Mouse (Mus musculus) heart, postnatal 10 days (tissue): ENCODE measurements around the gene Esam. TPM values are rescaled to one million over a fixed set of nuclear protein-coding genes. Genes with fewer than 3 reads are reported as not detected.

Experiments
- DNase-seq, 2 experiments: peaks; one replicate each; pipeline ENCODE4 v3.0.0; 2021
- intact Hi-C: fragments of 180-260 bp; cut with DNase I; formaldehyde crosslinking; loops from one replicate; pipeline ENCODE4 v1.15.1; 2025
- total RNA-seq, 2 experiments: library from RNA; stranded (reverse); gene quantifications; 2 replicates each; pipeline ENCODE4 v1.2.3; 2021

The Esam gene
- total RNA-seq, 2 experiments from 2014 or later: 125 to 131 TPM

DNA sequence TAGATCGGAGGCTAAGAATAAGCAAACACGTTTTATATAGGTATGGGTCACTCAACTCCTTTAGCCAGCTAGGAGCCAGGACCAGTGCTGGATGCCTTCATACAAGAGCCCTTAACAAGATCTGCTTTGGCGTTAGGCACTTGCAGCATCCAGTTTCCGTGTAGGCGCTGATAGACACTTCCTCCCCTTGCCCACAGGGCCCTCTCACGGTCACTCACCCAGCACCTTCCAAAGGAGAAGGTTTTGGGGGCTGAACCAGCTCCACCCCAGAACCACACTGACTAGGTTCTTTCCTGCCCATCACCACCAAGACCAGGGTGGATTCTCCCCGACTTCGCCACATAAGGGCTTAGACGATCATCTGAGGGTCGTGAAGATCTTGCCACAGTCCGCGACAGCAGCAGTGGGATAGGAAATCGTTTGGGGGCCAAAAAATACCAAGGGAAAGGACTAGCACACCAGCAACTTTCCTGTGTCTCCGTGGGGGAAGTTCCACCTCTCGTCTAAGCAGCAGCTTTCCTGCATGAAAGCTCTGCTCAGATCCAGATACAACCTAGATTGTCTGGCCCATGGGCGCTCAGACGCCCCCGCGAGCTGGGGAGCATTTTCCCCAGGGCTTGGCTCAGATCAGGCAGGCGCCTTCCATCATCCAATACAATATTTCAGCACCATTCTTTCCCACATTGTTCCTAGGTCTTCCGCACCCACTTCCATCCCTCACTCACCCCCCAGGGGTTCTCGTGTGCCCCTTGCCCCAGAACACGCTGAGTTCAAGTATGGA, 24.1 kb downstream of the Esam start:
- DNase-seq: no peak

GRCm38 (mm10) chr9:37552536-37553293, 24.8 kb downstream of the Esam start, which contains the start of gene Nrgn:
Gene Nrgn, minus strand, starts transcription at chr9:37552904.
- DNase-seq: peak; percentile 86 to 87
- intact Hi-C loops: loop anchor here (5.0 kb wide), 1 partner anchor 60 kb away; the partner anchor contains the start of gene Spa17

More for the DNA sequence above, 24.1 kb downstream of the Esam start:
- intact Hi-C loops: loop anchor here (5.0 kb wide), 1 partner anchor 60 kb away; the partner anchor contains the start of gene Spa17

- no peak for DNase-seq
- intact Hi-C loops: loop anchor here (5.0 kb wide), 1 partner anchor 58 kb away; the partner anchor contains the start of gene Spa17
Observed at GRCm38 (mm10) chr9:37554279-37554678, 26.4 kb downstream of the Esam start.

DNA sequence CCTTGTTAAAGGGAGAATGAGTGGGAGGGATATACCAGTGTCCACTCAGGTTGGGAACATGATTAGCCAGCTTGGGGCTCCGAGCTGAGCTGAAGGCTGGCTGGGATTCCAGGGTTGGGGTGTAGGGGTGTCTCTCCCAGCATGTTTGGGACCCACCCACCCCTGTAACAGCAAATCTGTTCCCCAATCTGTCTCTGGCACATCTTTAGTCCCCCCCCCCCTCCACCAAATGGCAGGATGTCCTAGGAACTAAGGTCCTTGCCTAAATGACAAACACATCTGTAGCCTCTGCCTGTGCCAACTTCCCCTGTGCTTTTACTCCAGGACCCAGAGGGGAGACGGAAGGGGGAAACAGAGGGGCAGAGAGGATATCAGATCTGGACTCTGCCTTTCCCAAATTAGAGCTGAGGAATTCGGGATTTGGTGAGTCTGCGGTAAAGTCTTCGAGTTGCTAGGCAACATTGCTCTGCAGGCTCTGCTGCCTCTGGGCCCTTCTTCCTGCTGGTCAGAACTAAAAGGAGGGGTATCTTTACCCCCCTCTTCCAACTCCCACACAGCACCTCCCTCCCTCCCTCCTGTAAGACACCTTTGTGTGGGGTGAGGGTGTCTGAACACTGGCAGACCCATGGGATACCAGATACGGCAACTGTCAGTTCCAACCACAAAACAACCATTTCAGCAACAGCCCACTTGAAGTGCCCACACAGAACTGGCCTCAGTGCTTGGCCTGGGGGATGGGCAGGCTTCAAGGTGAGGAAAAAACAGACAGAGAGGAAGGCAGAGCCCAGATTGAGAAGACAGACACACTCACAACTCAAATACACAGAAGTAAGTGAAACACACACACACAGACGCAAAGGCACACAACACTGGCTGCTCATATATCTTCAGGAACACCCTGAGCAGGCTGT, 27.2 kb downstream of the Esam start, which contains the start of gene Siae:
TSS of gene Siae (plus strand) at position 861 of the 911 bp plus-strand sequence.
- intact Hi-C loops: loop anchor here (5.0 kb wide), 1 partner anchor 57 kb away; the partner anchor contains the start of gene Spa17
- DNase-seq: no peak

DNA sequence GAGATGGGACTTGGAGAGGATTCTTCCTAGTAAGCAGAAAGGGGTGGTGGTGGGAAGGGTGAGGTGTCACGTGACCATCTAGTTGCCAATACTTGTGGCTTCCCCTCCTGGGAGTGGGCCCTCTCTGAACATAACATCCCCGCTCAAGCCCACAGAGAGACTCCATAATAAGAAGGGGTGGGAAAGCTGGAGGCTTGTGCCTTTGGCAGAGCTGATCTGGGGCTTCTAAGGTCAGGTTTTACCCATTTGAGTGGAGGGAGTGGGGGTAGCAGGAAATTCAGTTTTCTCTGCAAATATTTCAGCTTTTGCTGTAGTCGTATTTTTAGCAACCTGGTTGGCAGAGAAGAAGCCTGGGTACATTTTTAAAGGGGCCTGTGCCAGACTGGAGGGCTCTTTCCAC, 28.5 kb downstream of the Esam start:
- no peak for DNase-seq
- intact Hi-C loops: no loop called here

- no peak for DNase-seq
- intact Hi-C loops: no loop called here
Observed at GRCm38 (mm10) chr9:37560617-37561016, 32.7 kb downstream of the Esam start.

DNA sequence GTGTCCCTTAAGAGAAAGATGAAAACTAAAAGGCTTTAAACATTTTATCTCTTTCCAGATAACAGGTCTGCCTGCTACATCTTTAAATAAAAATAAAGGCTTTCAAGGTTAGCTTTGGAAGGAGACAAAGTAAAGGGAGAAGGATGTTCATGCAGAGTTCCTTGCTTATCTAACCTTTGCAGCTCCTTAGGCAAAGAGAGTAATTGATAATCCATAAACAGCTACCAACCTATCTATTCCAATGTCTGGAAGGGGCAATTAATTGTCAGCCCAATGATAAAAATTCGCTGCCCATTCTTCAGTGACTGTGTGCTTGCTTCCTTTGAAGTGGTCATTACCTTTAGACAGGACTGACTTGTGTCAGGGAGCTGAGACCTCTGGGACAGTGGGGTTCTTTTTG, 35.9 kb downstream of the Esam start:
- intact Hi-C loops: no loop called here
- DNase-seq: no peak

- intact Hi-C loops: loop anchor here (5.0 kb wide), 1 partner anchor 45 kb away; the partner anchor contains the start of gene Spa17
- DNase-seq: no peak
Observed at GRCm38 (mm10) chr9:37567019-37567418, 39.1 kb downstream of the Esam start.

DNA sequence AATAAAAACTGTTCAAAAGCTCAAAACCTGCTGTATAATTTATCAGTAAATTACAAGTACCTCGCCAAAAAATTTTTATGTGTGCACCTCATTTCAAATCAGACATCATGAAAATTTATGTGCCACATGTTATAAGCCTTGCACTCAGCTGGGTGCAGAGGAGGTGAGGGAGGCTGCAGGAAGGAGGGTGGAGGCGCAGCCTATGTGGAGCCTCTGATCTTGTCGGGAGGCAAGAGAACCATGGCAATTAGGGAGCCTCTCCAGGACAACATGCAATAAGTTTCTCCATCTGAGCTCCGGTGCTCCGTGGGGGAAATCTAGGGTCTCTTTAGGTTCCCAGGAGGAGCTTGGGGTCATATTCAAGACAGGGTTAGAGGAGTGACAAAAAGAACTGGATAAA, 39.6 kb downstream of the Esam start:
- no peak for DNase-seq
- intact Hi-C loops: loop anchor here (5.0 kb wide), 1 partner anchor 45 kb away; the partner anchor contains the start of gene Spa17

DNA sequence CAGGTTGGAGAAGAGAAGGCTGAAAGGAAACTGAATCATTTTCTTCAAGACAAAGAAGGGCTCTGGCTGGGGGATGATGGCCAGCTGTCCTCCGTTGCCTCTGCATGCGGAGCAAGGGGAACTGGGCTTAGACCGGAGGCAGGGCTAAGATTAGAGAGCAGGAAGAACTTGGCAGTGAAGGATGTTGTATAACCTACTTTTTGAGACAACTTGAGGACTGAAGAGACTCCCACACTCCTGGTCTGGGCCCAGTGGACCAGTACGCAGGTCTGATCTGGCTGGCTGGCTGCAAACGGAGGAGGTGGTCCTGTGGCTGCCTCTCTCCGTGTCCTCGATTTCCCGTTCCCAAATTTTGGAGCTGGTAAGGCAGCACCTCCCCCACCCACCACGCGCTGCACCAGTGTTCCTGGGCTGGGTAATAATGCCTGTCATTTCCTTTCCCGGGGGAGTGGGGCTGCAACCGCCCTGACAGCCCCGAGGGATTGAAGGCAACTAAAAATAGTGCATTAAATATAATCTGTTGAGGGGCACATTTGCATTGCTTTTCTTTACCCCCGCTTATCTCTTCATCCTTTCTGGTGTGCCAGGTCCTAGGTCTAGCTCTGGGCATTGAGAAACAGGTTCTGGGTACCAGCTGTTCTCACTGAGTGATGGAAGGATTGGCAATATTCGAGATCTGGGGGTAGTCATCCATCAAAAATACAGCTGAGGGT, 40.2 kb downstream of the Esam start:
- DNase-seq: peak; percentile 53 to 59
- intact Hi-C loops: loop anchor here (5.0 kb wide), 1 partner anchor 44 kb away; the partner anchor contains the start of gene Spa17

- DNase-seq: peak in 1 of 2 experiments; percentile 25
- intact Hi-C loops: loop anchor here (5.0 kb wide), 1 partner anchor 44 kb away; the partner anchor contains the start of gene Spa17
Observed at GRCm38 (mm10) chr9:37568605-37569214, 40.8 kb downstream of the Esam start.

GRCm38 (mm10) chr9:37569231-37569835, 41.5 kb downstream of the Esam start:
- DNase-seq: no peak
- intact Hi-C loops: loop anchor here (5.0 kb wide), 1 partner anchor 43 kb away; the partner anchor contains the start of gene Spa17

DNA sequence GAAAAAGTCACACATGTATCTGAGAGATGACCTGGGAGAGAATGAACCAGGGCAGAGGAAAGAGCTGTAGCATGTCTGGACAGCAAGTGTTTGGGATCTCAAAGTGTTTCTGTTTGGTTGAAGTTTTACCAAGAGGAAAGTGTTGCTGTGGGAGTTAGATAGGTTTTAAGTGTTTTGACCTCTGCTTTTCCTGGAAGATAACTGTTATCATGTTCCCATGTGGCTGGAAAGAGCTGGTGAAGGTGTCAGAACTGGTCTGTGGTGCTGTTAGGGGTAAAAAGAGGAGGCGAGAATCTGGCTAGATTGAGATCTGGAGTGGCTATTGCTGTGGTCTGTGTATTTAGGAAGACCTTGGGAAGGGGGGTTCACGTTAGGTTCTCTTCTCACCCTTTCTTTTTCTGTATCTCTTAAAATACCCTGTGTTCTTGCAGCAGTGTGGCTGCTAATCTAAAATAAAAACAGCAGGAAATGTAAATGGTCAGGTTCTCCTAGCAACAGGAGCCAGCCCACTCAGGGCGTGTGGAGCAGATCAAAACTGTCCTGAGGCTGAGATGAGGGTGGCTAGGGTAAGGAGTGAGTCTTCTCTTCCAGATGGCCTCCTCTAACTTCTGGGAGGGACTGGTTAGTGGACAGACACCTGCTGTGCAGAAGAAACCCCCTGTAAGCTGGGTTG, 44.5 kb downstream of the Esam start:
- no peak for DNase-seq
- intact Hi-C loops: no loop called here

GRCm38 (mm10) chr9:37576436-37576930, 48.6 kb downstream of the Esam start:
- intact Hi-C loops: no loop called here
- DNase-seq: no peak

DNA sequence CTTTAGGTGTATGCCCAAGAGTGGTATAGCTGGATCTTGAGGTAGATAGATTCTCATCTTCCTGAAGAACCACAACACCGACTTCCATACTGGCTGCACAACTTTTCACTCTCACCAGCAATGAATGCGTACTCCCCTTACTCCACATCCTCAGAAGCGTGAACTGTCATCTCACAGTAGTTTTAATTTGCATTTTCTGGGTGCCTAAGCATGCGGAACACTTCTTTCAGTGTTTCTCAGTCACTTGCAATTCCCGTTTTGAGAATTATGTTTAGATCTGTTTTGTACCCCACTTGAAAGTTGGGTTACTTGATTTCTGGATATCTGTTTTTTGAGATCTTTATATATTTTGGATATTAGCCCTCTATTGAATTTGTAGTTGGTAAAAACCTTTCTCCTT, 55.7 kb downstream of the Esam start:
- intact Hi-C loops: no loop called here
- no peak for DNase-seq

DNA sequence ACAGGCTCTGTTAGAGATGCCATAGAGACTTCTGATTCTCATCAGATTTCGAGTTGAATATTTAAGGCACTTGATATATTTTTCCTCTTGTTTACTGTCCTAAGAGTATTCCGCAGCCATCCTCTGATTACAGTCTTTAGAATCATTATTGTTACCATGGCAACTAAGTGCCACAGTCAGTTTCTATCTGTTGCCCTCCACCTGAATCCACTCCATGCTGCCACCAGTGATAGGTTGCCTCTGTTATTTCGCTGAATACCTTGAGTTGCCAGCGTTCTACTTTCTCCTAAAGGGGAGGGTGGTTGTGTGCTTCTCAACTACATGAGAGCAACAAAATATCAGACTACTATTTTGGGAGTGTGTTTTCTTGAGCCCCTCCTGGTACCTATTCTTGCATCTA, 58.8 kb downstream of the Esam start:
- intact Hi-C loops: no loop called here
- DNase-seq: no peak
